Mouse (Mus musculus): ENCODE data around the gene Zfp747.

Gene Zfp747

GRCm38 (mm10) chr7:127335604-127336003 lies 40.2 kb downstream of the Zfp747 start:
- DNase-seq (ENCODE audit: low read depth, low spot score) = no peak

GRCm38 (mm10) chr7:127333240-127333639 lies 42.6 kb downstream of the Zfp747 start:
- no peak for DNase-seq (ENCODE audit: low read depth, low spot score)

GRCm38 (mm10) chr7:127326685-127327084 lies 49.2 kb downstream of the Zfp747 start:
- DNase-seq (ENCODE audit: low read depth, low spot score) = no peak

- DNase-seq (ENCODE audit: low read depth, low spot score) = no peak
Observed at GRCm38 (mm10) chr7:127325550-127325949, 50.3 kb downstream of the Zfp747 start.

- DNase-seq (ENCODE audit: low read depth, low spot score) = no peak
Observed at GRCm38 (mm10) chr7:127324944-127325343, 50.9 kb downstream of the Zfp747 start.
